Mouse (Mus musculus) fibroblast of lung, adult 2 months (primary cell): Measurements from ENCODE around the gene Sipa1.
A peak's percentile ranks its signal among the peaks of the same experiment; 100 is the strongest.

Source experiments
- DNase-seq: peaks from one replicate; pipeline ENCODE4 v3.0.0-alpha.2; 2011; ENCODE audit warnings: low read depth

Gene Sipa1

GRCm38 (mm10) chr19:5641641-5642040 lies 21.9 kb downstream of the Sipa1 start:
- no peak for DNase-seq

GRCm38 (mm10) chr19:5641021-5641420 lies 22.5 kb downstream of the Sipa1 start:
- no peak for DNase-seq

GRCm38 (mm10) chr19:5640339-5640738 lies 23.2 kb downstream of the Sipa1 start:
- no peak for DNase-seq

GRCm38 (mm10) chr19:5638416-5639005 lies 25.0 kb downstream of the Sipa1 start:
- DNase-seq = no peak

GRCm38 (mm10) chr19:5637069-5638047 lies 26.1 kb downstream of the Sipa1 start, which contains the start of gene Rela:
TSS of gene Rela (plus strand) at chr19:5637483.
- peak; percentile 65 for DNase-seq

GRCm38 (mm10) chr19:5636571-5637041 lies 26.9 kb downstream of the Sipa1 start:
- DNase-seq = peak; percentile 41

- no peak for DNase-seq
Observed at GRCm38 (mm10) chr19:5636036-5636570, 27.4 kb downstream of the Sipa1 start.

- no peak for DNase-seq
Observed at GRCm38 (mm10) chr19:5632120-5632519, 31.4 kb downstream of the Sipa1 start.

GRCm38 (mm10) chr19:5629907-5630306 lies 33.6 kb downstream of the Sipa1 start:
- no peak for DNase-seq

GRCm38 (mm10) chr19:5625311-5625710 lies 38.2 kb downstream of the Sipa1 start:
- no peak for DNase-seq

- no peak for DNase-seq
Observed at GRCm38 (mm10) chr19:5621884-5622283, 41.6 kb downstream of the Sipa1 start.

- no peak for DNase-seq
Observed at GRCm38 (mm10) chr19:5620007-5620406, 43.5 kb downstream of the Sipa1 start.

- DNase-seq = peak; percentile 56
Observed at GRCm38 (mm10) chr19:5614953-5615352, 48.6 kb downstream of the Sipa1 start.

GRCm38 (mm10) chr19:5612762-5613411 lies 50.6 kb downstream of the Sipa1 start:
- DNase-seq = no peak

GRCm38 (mm10) chr19:5611973-5612372 lies 51.5 kb downstream of the Sipa1 start:
- no peak for DNase-seq

GRCm38 (mm10) chr19:5609547-5610404 lies 53.7 kb downstream of the Sipa1 start, which contains the start of gene Kat5:
TSS of gene Kat5 (minus strand) at chr19:5610237.
- DNase-seq = peak; percentile 68

- peak; percentile 27 for DNase-seq
Observed at GRCm38 (mm10) chr19:5609171-5609546, 54.3 kb downstream of the Sipa1 start.

- no peak for DNase-seq
Observed at GRCm38 (mm10) chr19:5608707-5609106, 54.8 kb downstream of the Sipa1 start.

- DNase-seq = no peak
Observed at GRCm38 (mm10) chr19:5607705-5608410, 55.6 kb downstream of the Sipa1 start.

- DNase-seq = no peak
Observed at GRCm38 (mm10) chr19:5606196-5606595, 57.3 kb downstream of the Sipa1 start.

GRCm38 (mm10) chr19:5605126-5605525 lies 58.4 kb downstream of the Sipa1 start:
- DNase-seq = no peak
